Mouse (Mus musculus) cortical plate, adult 2 months (tissue): ENCODE data around the gene Kif1c.

Experiments
- CTCF ChIP-seq: fragments of 200-500 bp; IDR thresholded peaks from 2 replicates; pipeline ENCODE4 v1.5.1; 2011; ENCODE audit warnings: mild to moderate bottlenecking, control low read depth, low read length; ENCODE audit not compliant: insufficient read depth; ENCODE audit errors: extremely low read depth
- POLR2A ChIP-seq: fragments of 200-500 bp; IDR thresholded peaks from 2 replicates; pipeline ENCODE4 v1.6.1; 2011; ENCODE audit warnings: mild to moderate bottlenecking, low read length, control low read depth; ENCODE audit not compliant: insufficient read depth; ENCODE audit errors: extremely low read depth

DNA sequence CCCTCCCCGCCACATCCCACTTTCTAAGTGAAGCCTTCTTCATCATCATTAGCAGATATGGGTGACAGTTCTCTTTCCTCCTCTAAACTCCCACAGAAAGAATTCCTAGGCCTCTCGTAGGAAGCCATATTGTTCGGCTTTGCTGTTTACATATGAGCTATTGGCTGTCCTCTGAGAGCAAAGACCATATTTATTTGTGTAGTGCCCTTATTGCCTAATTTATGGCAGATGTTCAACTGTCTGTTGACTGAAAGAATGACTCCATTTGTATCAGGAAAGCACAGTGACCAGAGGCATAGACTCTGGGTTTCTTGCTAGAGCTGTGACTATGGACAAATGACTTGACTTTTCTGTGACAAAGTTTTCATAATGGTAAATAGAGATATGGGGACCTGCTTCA lies 41.3 kb downstream of the Kif1c start:
- no peak for TF ChIP-seq POLR2A
- no peak for TF ChIP-seq CTCF
